Mouse (Mus musculus) liver, adult 2 months (tissue): ENCODE data around the gene Daxx. TPM values are rescaled to one million over a fixed set of nuclear protein-coding genes. Genes with fewer than 3 reads are reported as not detected.
"Not testable (repeated sequence)": the region's sequence is repeated elsewhere in the genome, so short reads cannot be mapped to it uniquely, and the experiment has no call there.

Experiments
- DNase-seq: peaks from one replicate; pipeline ENCODE4 v3.0.0-alpha.2; 2011; ENCODE audit warnings: low read depth, low spot score; ENCODE audit errors: extremely low read depth
- H3K27ac ChIP-seq: fragments of 200-500 bp; replicated peaks from 2 replicates; pipeline ENCODE4 v1.5.1; 2012; ENCODE audit warnings: low read depth, mild to moderate bottlenecking, control low read depth, inconsistent platforms, low read length; ENCODE audit not compliant: insufficient read depth
- H3K27me3 ChIP-seq: fragments of 200-500 bp; 2 replicates; pipeline ENCODE4 v1.6.1; 2012; ENCODE audit warnings: mild to moderate bottlenecking, moderate library complexity, low read length, inconsistent platforms; ENCODE audit not compliant: control insufficient read depth, insufficient read depth
- H3K36me3 ChIP-seq: fragments of 200-500 bp; 2 replicates; pipeline ENCODE4 v1.6.1; 2012; ENCODE audit warnings: low read length, inconsistent platforms; ENCODE audit not compliant: control insufficient read depth, insufficient read depth
- H3K4me1 ChIP-seq: fragments of 200-500 bp; 2 replicates; pipeline ENCODE4 v1.6.1; 2011; ENCODE audit warnings: low read length; ENCODE audit not compliant: control insufficient read depth, insufficient read depth
- H3K4me3 ChIP-seq: fragments of 200-500 bp; 2 replicates; pipeline ENCODE4 v1.5.1; 2011; ENCODE audit warnings: low read depth, mild to moderate bottlenecking, control low read depth, low read length, moderate library complexity; ENCODE audit not compliant: insufficient read depth
- H3K79me2 ChIP-seq: fragments of 200-500 bp; 2 replicates; pipeline ENCODE4 v1.6.1; 2012; ENCODE audit warnings: inconsistent platforms, mild to moderate bottlenecking, low read length, moderate library complexity; ENCODE audit not compliant: control insufficient read depth, insufficient read depth
- H3K9ac ChIP-seq: fragments of 200-500 bp; 2 replicates; pipeline ENCODE4 v1.6.1; 2012; ENCODE audit warnings: low read depth, mild to moderate bottlenecking, control low read depth, inconsistent platforms, low read length
- CTCF ChIP-seq: fragments of 200-500 bp; IDR thresholded peaks from 2 replicates; pipeline ENCODE4 v1.5.1; 2011; ENCODE audit warnings: low read depth, low read length, control low read depth
- POLR2A ChIP-seq: fragments of 200-500 bp; IDR thresholded peaks from 2 replicates; pipeline ENCODE4 v1.6.1; 2011; ENCODE audit warnings: low read length, control low read depth; ENCODE audit not compliant: insufficient read depth; ENCODE audit errors: extremely low read depth
- WGBS: fragments of 180-500 bp; shearing (Covaris S2); methylation state at CpG from one replicate; pipeline ENCODE4 v1.1.7; 2018; 5-methylcytosine and 5-hydroxymethylcytosine counted together
- polyA plus RNA-seq: library from polyadenylated mRNA; depleted of rRNA; stranded (reverse); fragments of >200 nt; gene quantifications from 2 replicates; pipeline ENCODE4 v1.2.3, GENCODE M21; 2012
- total RNA-seq: library from RNA; depleted of rRNA; stranded (reverse); fragments of >200 nt; gene quantifications from 2 replicates; pipeline ENCODE4 v1.2.3, GENCODE M21; 2014

Daxx gene
- total and polyA plus RNA-seq, 2 experiments: 10.2 to 30.8 TPM

DNA sequence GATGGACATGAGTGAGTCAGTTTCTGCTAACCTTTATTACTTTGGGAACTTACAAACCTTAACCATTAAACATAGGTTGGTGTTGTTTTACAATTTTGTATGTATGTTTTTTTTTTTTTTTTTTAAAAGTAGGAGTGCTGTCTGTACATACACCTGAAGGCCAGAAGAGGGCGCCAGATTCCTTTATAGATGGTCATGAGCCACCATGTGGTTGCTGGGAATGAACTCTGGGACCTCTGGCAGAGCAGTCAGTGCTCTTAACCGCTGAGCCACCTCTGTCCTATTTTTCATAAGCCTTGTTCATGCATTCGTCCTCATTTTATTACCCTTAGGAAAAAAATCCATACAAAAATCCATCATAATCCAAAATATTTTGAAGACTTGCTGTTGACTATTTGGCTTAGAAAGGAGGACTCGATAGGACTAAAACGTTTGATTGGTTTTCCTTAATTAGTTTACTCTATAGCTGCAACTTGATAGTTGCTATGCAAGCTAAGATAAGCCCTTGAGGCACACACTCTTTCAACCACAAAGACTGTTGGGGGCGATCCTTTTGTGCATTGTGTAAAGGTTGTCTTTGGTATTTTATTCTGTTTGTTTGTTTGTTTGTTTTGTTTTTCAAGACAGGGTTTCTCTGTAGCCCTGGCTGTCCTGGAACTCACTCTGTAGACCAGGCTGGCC lies 12.0 kb upstream of the Daxx start:
- no peaks in the 10 kb centered on the region for H3K36me3 ChIP-seq
- no peaks in the 10 kb centered on the region for H3K79me2 ChIP-seq
- peak; percentile 81 for DNase-seq
- H3K27ac ChIP-seq: no peak overlapping the region
- H3K4me3 ChIP-seq: no peak overlapping the region
- H3K27me3 ChIP-seq: no peaks in the 10 kb centered on the region
- TF ChIP-seq CTCF (peak; percentile 53), POLR2A (no peak)
- no peaks in the 10 kb centered on the region; the same call in 1 of the 2 replicates for H3K4me1 ChIP-seq
- no peak overlapping the region for H3K9ac ChIP-seq
- 27% methylated on average over 6 of the region's 6 CpGs for WGBS

DNA sequence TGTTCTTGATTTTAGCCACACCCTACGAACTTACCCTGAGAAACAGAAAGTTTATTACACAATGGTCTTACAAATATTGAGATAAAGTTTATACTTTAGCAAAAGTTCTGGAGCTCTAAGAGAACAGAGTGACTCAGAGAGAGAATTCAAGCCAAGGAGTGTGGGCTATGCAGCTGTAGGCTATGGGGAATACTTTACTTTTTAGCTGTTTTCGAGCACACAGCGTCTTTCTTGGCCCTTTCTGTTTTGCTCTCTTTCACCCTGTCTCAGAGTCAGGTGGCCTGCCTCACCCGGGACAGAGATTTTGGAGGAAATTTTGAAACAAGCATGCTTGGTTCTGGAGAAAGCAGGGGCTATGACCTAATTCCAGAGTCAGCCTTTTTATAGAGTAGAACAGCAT lies 11.0 kb upstream of the Daxx start:
- not testable (repeated sequence) for H3K4me1 ChIP-seq, H3K27ac ChIP-seq, H3K79me2 ChIP-seq, H3K9ac ChIP-seq, H3K4me3 ChIP-seq, H3K27me3 ChIP-seq, H3K36me3 ChIP-seq, DNase-seq
- WGBS: 87% methylated on average over 4 of the region's 4 CpGs

GRCm38 (mm10) chr17:33899642-33900041 lies 9.6 kb upstream of the Daxx start:
- WGBS: 92% methylated on average over 4 of the region's 4 CpGs
- H3K4me3 ChIP-seq: no peak overlapping the region
- no peak overlapping the region for H3K9ac ChIP-seq
- no peaks in the 10 kb centered on the region for H3K36me3 ChIP-seq
- H3K27ac ChIP-seq: no peak overlapping the region
- H3K79me2 ChIP-seq: no peaks in the 10 kb centered on the region
- no peaks in the 10 kb centered on the region; the same call in 1 of the 2 replicates for H3K4me1 ChIP-seq
- no peak for TF ChIP-seq POLR2A
- no peak for TF ChIP-seq CTCF
- no peak for DNase-seq
- H3K27me3 ChIP-seq: no peaks in the 10 kb centered on the region

GRCm38 (mm10) chr17:33900281-33900988 lies 8.8 kb upstream of the Daxx start:
- no peaks in the 10 kb centered on the region for H3K36me3 ChIP-seq
- no peaks in the 10 kb centered on the region for H3K79me2 ChIP-seq
- no peak overlapping the region for H3K4me3 ChIP-seq
- no peaks in the 10 kb centered on the region; the same call in 1 of the 2 replicates for H3K4me1 ChIP-seq
- TF ChIP-seq POLR2A: no peak
- TF ChIP-seq CTCF: no peak
- no peaks in the 10 kb centered on the region for H3K27me3 ChIP-seq
- DNase-seq: no peak
- no peak overlapping the region for H3K27ac ChIP-seq
- WGBS: 87% methylated on average over 7 of the region's 7 CpGs
- H3K9ac ChIP-seq: no peak overlapping the region

DNA sequence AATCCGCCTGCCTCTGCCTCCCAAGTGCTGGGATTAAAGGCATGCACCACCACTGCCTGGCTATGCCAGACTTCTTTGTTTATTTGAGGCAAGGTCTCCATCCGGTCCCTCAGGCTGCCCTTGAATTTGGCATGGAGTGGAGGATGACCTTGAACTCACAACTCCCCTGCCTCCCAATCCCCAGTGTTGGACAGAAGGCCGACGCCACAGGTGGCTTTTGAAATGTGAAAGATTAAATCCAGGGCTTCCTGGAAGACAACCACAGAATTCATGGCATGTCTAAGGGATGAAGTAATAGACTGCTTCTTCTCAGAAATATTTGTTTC lies 8.3 kb upstream of the Daxx start:
- H3K36me3 ChIP-seq: no peaks in the 10 kb centered on the region
- H3K79me2 ChIP-seq: no peaks in the 10 kb centered on the region
- no peaks in the 10 kb centered on the region; the same call in 1 of the 2 replicates for H3K4me1 ChIP-seq
- H3K9ac ChIP-seq: no peak overlapping the region
- TF ChIP-seq POLR2A (no peak), CTCF (no peak)
- no peak overlapping the region for H3K4me3 ChIP-seq
- no peaks in the 10 kb centered on the region for H3K27me3 ChIP-seq
- 80% methylated on average over 4 of the region's 4 CpGs for WGBS
- H3K27ac ChIP-seq: no peak overlapping the region
- no peak for DNase-seq

GRCm38 (mm10) chr17:33901653-33902052 lies 7.6 kb upstream of the Daxx start:
- DNase-seq: no peak
- H3K4me3 ChIP-seq: no peak overlapping the region
- no peak overlapping the region for H3K27ac ChIP-seq
- 77% methylated on average over 4 of the region's 4 CpGs for WGBS
- H3K36me3 ChIP-seq: no peaks in the 10 kb centered on the region
- H3K9ac ChIP-seq: no peak overlapping the region
- no peaks in the 10 kb centered on the region for H3K79me2 ChIP-seq
- TF ChIP-seq POLR2A (no peak), CTCF (no peak)
- H3K4me1 ChIP-seq: no peaks in the 10 kb centered on the region; the same call in 1 of the 2 replicates
- H3K27me3 ChIP-seq: no peaks in the 10 kb centered on the region
